Mouse (Mus musculus) heart, postnatal 4 days (tissue): ENCODE data around the gene Slc38a6. TPM values are rescaled to one million over a fixed set of nuclear protein-coding genes. Genes with fewer than 3 reads are reported as not detected.
A peak's percentile ranks its signal among the peaks of the same experiment; 100 is the strongest.

Experiments
- DNase-seq: peaks from one replicate; pipeline ENCODE4 v3.0.0; 2021
- total RNA-seq, 2 experiments: library from RNA; stranded (reverse); gene quantifications; 2 replicates each; pipeline ENCODE4 v1.2.3; 2021

Gene Slc38a6
- total RNA-seq, 2 experiments from 2014 or later = 7.4 to 8.5 TPM

DNA sequence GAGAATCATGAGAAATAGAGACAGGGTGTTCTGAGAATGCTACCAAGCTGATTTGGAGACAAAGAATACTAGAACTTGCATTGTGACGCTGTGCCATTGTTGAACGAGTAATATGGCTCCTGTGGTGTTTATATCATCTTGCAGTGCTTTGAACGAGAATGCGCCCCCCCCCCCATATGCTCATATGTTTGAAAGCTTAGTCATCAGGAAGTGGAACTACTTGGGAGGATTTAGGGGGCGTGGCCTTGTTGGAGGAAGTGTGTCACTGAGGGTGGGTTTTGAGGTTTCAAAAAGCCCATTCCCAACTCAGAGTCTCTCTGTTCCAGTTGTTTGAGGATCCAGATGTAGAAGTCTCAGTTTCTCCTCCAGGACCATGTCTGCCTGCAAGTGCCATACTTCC lies 108.0 kb downstream of the Slc38a6 start:
- no peak for DNase-seq

DNA sequence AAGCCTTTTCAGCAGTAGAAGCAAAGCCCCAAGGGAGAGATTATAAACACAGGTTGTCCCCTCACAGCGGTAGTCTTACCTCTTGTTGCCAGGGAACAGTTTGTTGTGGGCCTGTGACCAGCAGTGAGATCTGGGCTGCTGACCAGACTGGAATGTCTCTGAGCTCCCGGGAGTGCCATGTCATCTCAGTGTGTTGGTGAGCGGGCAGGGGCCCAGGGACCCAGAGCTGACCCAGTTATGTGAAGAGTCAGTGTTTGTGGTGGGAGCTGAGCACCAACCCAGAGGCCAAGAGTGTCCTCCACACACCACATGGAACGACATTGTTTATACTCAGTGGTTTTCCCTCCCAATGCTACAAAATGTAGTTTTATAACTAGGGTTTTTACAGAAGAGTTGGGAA lies 112.8 kb downstream of the Slc38a6 start:
- DNase-seq = no peak

- DNase-seq = peak; percentile 2
Measured at GRCm38 (mm10) chr12:73400481-73401025, 114.0 kb downstream of the Slc38a6 start.

GRCm38 (mm10) chr12:73401520-73402130 lies 115.0 kb downstream of the Slc38a6 start:
- DNase-seq = peak; percentile 3

GRCm38 (mm10) chr12:73402137-73402712 lies 115.6 kb downstream of the Slc38a6 start:
- DNase-seq = peak; percentile 4

DNA sequence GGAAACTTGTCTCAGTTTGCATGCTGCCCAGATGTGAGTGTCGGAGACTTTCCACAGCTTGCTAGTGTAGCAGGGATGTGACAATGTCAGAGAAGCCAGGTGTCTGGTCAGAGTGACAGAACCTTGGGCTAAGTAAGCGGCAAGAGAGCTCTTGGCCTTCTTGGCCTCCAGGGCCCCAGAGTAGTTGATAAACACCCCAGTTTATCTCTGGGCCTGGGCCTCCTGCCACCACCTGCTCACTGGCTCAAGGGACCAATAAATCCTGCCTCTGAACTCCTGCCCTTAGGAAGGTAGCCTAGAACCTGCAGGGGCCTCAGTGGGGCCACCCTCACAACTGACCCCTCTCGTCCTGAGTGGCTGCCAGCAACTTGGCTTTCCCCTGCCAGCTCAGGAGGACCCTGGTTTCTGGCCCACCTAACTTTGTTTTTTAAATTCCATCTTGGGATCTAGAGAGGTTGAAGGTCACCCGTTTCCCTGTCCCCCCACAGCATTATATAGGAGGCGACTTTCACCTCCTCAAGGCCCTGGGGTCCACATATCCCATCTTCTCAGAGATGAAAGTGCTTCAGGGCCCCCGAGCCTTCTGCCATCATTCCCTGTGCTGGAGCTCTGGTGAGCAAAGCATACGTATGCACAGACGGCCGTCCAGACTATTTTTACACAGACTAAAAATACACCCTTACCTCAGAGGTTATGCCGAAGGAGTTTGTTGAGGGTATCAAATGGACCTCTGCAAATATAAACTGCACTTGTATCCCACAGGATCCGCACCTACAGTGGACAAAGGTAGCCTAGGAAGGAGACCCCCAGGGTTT lies 116.5 kb downstream of the Slc38a6 start:
- DNase-seq = peak; percentile 47

Other genes with a start within 250 kb of the Slc38a6 start
- gene Six1, start 232.9 kb upstream of the Slc38a6 start, total RNA-seq = under 1 TPM; 0.19 to 0.54 TPM
- 1 to 10 TPM; 2.3 TPM for gene Six4, start 173.3 kb upstream of the Slc38a6 start, total RNA-seq
- gene Mnat1, start 163.1 kb upstream of the Slc38a6 start, total RNA-seq = 10 to 100 TPM; 28.0 to 30.3 TPM
- gene Trmt5, start 69 bp upstream of the Slc38a6 start, total RNA-seq = 10 to 100 TPM; 29.6 to 30.5 TPM